Mouse (Mus musculus): ENCODE data around the gene Asna1.

- TF ChIP-seq CTCF (IDR thresholded peaks at IDR 0.05) = no peak
- TF ChIP-seq EP300 (IDR thresholded peaks at IDR 0.05) = peak; percentile 74
These were observed at the start of gene Asna1 for GRCm38 (mm10) chr8:85025098-85025932.
